Mouse (Mus musculus): Measurements from ENCODE around the gene Gm49387.
A peak's percentile ranks its signal among the peaks of the same experiment; 100 is the strongest.

The Gm49387 gene

GRCm38 (mm10) chr14:31662555-31663211 is 22.0 kb upstream of the Gm49387 start:
- DNase-seq (ENCODE audit: low spot score) = peak; percentile 44

DNA sequence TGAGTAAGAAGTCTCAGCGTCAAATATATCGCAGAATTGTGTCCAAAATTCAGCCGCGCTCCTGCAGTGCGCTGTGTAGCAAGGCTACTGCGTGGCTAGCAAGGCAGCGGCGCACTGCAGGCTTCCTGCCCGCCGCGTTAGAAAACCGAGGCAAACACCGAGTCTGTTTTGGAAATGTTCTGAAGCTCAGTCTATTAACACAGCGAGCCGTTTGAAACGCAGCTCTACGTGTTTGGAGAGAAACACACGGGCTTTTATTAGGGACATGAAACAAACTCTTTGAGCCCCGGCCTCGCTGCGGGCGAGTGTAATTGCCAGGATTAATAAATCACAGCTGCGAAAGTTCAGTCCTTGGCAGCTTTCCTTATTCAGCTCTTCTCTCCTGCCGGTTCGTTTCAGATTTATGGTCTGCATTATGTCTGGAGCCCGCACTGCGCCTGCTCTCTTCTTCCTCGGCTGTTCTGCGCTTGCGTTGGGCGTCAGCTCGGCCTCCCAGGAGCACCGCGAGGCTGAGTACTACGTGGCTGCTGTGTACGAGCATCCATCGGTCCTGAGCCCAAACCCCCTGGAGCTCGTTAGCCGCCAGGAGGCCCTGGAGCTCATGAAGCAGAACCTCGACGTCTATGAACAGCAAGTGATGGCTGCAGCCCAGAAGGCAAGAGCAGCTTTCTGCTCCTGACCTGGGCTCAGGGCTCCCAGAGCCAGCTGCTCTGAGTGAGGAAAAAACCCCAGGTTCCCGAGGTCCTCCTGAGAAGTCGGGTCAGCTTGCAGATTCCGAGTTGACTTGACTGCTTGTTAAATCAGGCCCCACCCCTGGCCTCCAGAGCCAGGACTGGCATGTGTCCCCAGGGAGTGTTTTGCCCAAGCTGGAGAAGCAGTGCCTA is 21.2 kb upstream of the Gm49387 start:
- DNase-seq (ENCODE audit: low spot score) = peak; percentile 86

GRCm38 (mm10) chr14:31660312-31661093 is 19.8 kb upstream of the Gm49387 start:
- DNase-seq (ENCODE audit: low spot score) = no peak

- no peak for DNase-seq (ENCODE audit: low spot score)
Observed at GRCm38 (mm10) chr14:31659501-31660181, 19.0 kb upstream of the Gm49387 start.

- DNase-seq (ENCODE audit: low spot score) = no peak
Observed at GRCm38 (mm10) chr14:31658126-31658680, 17.5 kb upstream of the Gm49387 start.

GRCm38 (mm10) chr14:31656857-31657645 is 16.4 kb upstream of the Gm49387 start:
- DNase-seq (ENCODE audit: low spot score) = no peak

- DNase-seq (ENCODE audit: low spot score) = no peak
Observed at GRCm38 (mm10) chr14:31656386-31656785, 15.7 kb upstream of the Gm49387 start.

- no peak for DNase-seq (ENCODE audit: low spot score)
Observed at GRCm38 (mm10) chr14:31655406-31655805, 14.7 kb upstream of the Gm49387 start.

DNA sequence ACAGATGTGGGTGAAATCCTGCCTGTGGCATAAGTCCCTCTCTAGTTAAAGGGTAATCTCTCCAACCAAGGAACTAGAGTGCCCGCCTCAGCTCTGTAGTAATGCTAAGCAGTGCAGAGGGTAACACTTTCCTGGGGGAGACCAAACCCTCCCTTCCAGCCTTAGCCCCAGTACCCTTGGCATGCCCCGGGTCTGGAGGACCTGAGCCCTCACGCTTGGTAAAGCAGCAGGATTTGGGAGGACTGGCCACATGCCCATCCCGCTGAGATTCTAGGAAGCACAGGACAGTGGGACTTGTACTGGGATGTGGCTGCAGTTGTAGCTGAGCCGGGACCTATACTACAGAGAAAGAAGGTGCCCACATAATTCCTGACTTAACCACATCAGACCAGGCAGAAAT is 14.1 kb upstream of the Gm49387 start:
- DNase-seq (ENCODE audit: low spot score) = no peak

- no peak for DNase-seq (ENCODE audit: low spot score)
Observed at GRCm38 (mm10) chr14:31653101-31653875, 12.6 kb upstream of the Gm49387 start.

DNA sequence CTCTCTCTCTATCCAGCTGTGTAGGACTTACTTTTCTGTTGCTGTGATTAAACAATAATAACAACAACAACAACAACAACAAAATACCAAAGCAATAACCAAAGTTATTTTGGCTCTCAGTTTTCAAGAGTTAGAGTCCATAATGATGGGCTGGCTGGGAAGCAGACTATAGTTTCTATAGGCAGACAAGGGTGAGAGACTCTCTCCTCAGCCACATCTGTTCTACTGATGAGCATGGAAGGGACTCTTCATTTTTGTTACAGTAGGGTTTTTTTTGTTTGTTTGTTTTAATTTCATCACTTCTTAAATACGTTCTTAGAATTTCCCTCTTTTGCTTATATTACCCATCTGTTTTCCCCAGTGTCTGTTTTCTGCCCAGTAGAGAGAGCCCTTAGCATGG is 11.9 kb upstream of the Gm49387 start:
- no peak for DNase-seq (ENCODE audit: low spot score)

DNA sequence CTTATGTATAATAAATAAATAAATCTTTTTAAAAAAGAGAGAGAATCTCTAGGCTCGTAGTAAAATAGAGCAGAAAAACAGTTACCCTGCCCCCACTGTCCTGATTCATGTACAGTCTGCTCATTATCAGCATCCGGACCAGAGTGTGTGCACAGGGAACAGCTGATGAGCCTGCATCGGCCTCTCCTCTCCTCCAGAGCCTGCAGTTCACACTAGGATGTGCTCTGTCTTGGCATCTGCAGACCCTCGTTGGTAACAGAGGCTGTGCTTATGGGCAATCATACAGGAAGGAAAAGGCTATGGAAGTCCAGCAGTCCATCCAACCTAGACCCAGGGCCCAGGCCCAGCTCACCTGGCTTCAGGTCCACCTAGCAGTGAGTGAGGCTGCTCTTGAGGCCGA is 11.4 kb upstream of the Gm49387 start:
- no peak for DNase-seq (ENCODE audit: low spot score)

- no peak for DNase-seq (ENCODE audit: low spot score)
Observed at GRCm38 (mm10) chr14:31651206-31651605, 10.5 kb upstream of the Gm49387 start.

DNA sequence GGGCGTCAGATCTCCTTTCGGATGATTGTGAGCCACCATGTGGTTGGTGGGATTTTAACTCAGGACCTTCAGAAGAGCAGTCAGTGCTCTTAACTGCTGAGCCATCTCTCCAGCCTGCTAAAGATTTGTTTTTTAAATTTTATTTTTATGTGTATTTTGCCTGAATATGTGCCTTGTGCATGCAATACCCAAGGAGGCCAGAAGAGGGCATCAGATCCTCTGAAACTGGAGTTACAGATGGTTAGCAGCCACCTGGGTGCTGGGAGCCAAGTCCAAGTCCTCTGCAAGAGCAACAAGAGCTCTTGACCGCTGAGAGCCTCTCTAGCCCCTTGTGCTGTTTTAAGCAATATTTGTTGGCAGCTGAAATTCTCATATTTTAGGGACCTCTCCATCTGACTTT is 9.7 kb upstream of the Gm49387 start:
- no peak for DNase-seq (ENCODE audit: low spot score)

DNA sequence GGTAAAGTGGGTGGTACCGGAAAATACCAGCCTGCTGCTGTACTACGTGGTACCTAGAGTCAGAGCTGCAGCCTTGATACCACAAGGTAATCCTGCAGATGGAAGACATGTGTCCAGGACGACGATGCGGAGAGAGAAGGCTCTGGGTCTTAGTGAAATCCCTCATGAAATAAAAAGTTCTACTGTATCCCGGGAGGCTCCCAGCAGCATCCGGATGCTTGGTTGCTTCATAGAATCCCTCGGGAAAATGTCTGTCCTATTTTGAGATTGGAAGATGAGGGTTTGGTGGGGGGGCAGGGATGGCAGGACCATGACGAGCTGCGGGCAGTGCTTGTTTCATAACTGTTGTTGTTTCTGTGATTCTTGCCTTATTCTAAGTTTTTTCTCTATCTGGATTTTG is 7.3 kb upstream of the Gm49387 start:
- DNase-seq (ENCODE audit: low spot score) = no peak

- no peak for DNase-seq (ENCODE audit: low spot score)
Observed at GRCm38 (mm10) chr14:31645920-31646319, 5.2 kb upstream of the Gm49387 start.

DNA sequence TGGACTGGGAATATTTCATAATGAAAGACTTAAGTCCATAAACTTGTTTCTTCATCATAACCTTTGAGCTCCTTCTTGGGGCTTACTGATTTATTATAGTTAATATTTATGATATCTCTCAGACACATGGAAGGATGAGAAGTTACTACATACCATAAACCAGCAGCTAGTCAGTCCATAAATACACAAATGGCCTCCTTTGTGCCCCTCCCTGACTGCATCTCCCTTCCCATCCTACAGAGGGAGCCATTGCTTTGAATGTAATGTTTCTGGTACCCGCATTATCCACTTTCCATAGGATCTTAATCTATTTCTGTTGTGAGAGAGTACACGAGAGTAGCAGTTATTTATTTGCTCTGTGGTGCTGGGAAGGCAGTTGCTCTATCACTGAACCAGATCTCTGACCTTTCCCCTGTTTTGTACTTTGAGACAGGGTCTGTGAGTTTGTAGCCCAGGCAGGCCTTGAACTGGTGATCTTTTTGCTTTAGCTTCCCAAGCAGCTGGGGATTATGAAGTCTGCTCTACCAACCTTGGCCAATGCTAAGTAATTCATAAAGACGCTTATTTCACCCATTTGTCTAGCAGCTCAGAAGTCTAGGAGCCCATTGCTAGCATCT is 4.4 kb upstream of the Gm49387 start:
- DNase-seq (ENCODE audit: low spot score) = no peak

GRCm38 (mm10) chr14:31644183-31644830 is 3.6 kb upstream of the Gm49387 start:
- peak; percentile 76 for DNase-seq (ENCODE audit: low spot score)

DNA sequence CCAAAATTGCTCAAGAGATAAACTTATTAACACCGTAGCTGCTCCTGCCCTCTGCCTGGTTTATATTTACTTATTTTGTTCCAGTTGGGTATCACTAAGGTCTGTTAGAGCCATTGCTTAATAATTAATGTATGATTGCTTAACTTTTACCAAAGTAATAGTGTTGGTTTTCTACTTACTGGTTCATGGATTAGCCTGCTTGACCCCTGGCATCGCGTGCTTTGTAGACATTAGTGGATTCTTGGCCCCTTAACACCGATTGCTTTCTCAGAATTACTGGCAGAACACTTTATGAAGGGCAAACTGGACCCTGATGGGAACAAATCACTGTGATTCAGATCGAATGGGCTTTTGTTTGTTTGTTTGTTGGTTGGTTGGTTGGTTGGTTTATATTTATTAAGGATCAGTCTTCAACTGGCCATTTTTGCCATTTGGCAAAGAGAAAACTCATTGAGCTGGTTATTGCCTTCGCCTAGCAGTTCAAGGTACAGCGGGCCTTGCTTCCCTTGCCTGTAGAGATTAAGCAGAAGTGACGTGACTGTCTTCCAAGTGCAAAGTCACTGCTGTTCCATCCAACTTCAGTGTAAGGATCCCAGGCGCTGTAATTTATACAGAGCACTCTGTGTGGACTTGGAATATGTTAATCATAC is 953 bp upstream of the Gm49387 start:
- no peak for DNase-seq (ENCODE audit: low spot score)

Measured in ovary, adult 18-20 months (tissue).